ENCODE assay signal across 8 mouse cellular contexts in the genomic region with DNA sequence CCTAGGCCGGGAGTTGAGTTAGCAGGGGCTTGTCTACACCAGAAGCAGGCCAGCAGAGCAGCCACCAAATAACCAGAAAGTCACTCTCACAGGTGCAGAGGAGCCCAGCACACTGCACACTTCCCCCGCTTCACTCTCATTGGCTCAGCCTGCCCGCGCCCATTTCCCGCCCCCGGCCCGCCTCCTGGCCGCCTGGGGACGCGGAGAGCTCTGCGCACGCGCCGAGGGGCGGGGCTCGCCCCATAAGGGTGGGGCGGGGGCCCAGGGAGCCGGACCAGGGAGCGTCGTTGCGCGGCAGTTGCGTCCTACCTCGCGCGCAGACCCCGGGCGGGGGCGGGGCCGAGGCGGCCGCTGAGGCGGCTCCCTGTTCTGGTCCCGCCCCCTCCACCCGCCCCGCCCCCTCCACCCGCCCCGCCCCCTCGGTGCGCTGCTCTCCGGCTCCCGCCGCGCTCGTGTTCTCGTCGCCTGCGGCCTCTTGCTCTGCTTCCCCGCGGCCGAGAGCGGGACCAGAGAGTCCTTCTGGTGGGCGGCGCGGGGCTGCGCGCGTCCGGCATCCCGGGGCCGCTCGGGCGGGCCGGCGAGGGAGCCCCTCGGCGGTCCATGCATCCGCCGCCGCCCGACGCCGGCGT. TPM values are rescaled to one million over a fixed set of nuclear protein-coding genes. Genes with fewer than 3 reads are reported as not detected.
DNase-seq lines count a peak whose midpoint lies in the region; ATAC-seq lines count a peak whose summit lies in the region.

A gene (plus strand): TSS at position 264 of the 629 bp plus-strand sequence.

- H3K4me1 ChIP-seq in intestine, embryonic 14.5 days (replicated peaks; ENCODE audit: control insufficient read depth, insufficient read depth, low read length), result 0 out of 2 replicates have a peak, but pooled peaks cover 6% of the 10 kb centered on the region

- H3K9me3 ChIP-seq in intestine, embryonic 14.5 days (ENCODE audit: control insufficient read depth, low read length), result no peaks in the 10 kb centered on the region

- DNase-seq in adrenal gland, adult 2 months, result peak; percentile 97
- DNase-seq in embryo, embryonic 11.5 days (ENCODE audit: low read depth, low spot score), result peak; percentile 91
- DNase-seq in gastrocnemius, postnatal 36 days, result peak; percentile 82 to 90
- peak; percentile 91 for DNase-seq in intestine, embryonic 14.5 days (ENCODE audit: low spot score)
- peak; percentile 89 to 96 for DNase-seq in left cerebral cortex, postnatal 10 days (ENCODE audit: extremely low spot score in 1 of 2, low spot score in 2 of 2)
- DNase-seq in right cerebral cortex, postnatal 14 days, result peak; percentile 93
- peak; percentile 96 for DNase-seq in urinary bladder, postnatal 25 days (ENCODE audit: low spot score)

- ATAC-seq in intestine, embryonic 14.5 days (replicated peaks; ENCODE audit: low FRiP score, low TSS enrichment, low read depth), result peak; percentile 98
- peak; percentile 95 for ATAC-seq in megakaryocyte-erythroid progenitor cell, adult 5-6 weeks (replicated peaks; ENCODE audit: low FRiP score, low TSS enrichment, poor library complexity, severe bottlenecking)

- peaks cover 12% of the 10 kb centered on the region for H3K27me3 ChIP-seq in intestine, embryonic 14.5 days (replicated peaks; ENCODE audit: control insufficient read depth, insufficient read depth, low read length)

- intact Hi-C loops in gastrocnemius, postnatal 36 days (cut with DNase I), result no loop called here
- intact Hi-C loops in left cerebral cortex, postnatal 10 days (cut with DNase I), result no loop called here

- under 1% methylated on average over 59 of the region's 74 CpGs for WGBS in intestine, embryonic 14.5 days

- H3K4me2 ChIP-seq in intestine, embryonic 14.5 days (ENCODE audit: low read length), result peak within 1 kb of the TSS; percentile 98

- no peaks in the 10 kb centered on the region for H3K36me3 ChIP-seq in intestine, embryonic 14.5 days (ENCODE audit: control insufficient read depth, insufficient read depth, low read length)

- H3K27ac ChIP-seq in intestine, embryonic 14.5 days (ENCODE audit: low read depth), result no peak within 1 kb of the TSS

- peak within 1 kb of the TSS; percentile 61 for H3K9ac ChIP-seq in intestine, embryonic 14.5 days (ENCODE audit: low read length)

- peak within 1 kb of the TSS; percentile 60 for H3K4me3 ChIP-seq in intestine, embryonic 14.5 days (ENCODE audit: low read depth, low read length)

RNA-seq across cellular contexts. Expression of the gene that starts here (rescaled TPM):
- total RNA-seq in adrenal gland, adult 2 months (2021), result 1 to 10 TPM; 2.9 to 4.8 TPM
- polyA plus RNA-seq in adrenal gland, adult 2 months (2012; rRNA removed), result 0.98 and 2.1 TPM in 2 replicates
- total RNA-seq in gastrocnemius, postnatal 36 days (2021), result under 1 TPM; 0.15 to 0.25 TPM
- 1.2 and 1.8 TPM in 2 replicates for polyA plus RNA-seq in intestine, embryonic 14.5 days (2014; fragmentation: Nextera tagmentation; extraction: Ambion mirVana)
- total RNA-seq in left cerebral cortex, postnatal 10 days (2021), result 10 to 100 TPM in 1 of 2 experiments, 1 to 10 TPM in 1; 9.6 to 11.3 TPM
- total RNA-seq in megakaryocyte-erythroid progenitor cell, adult 5-6 weeks (2014; fragmentation: Nextera tagmentation), result 0.50 TPM in 1 of 2 replicates, not detected in the other
- total RNA-seq in megakaryocyte-erythroid progenitor cell, adult 5-6 weeks (2017), result 0.27 TPM in 1 of 2 replicates, not detected in the other

Comparison
In these comparisons a context has a peak if more than half of its experiments do, and no peak if none do; other contexts are left out.
1. Peak in DNase-seq in gastrocnemius, postnatal 36 days; RNA of the gene not detected or under 1 TPM.
2. Peak in ATAC-seq in megakaryocyte-erythroid progenitor cell, adult 5-6 weeks; RNA of the gene not detected or under 1 TPM.